Comparison of ENCODE assay signal across 41 mouse cellular contexts in genomic region chr5:3644621-3645020, GRCm38 (mm10). TPM values are rescaled to one million over a fixed set of nuclear protein-coding genes. Genes with fewer than 3 reads are reported as not detected.
"Had no signal": no experiment of that assay in that cellular context is flagged by ENCODE, and none has a peak within 500 bp of the region (broad histone marks: within the 10 kb centered on the region; RNA-seq: fewer than 3 reads in every experiment).

No protein-coding gene starts in this region.

- H3K27me3 ChIP-seq: heart, embryonic 12.5 days; hindbrain, embryonic 13.5 days; hindbrain, embryonic 15.5 days; kidney, embryonic 15.5 days; limb, embryonic 13.5 days; limb, embryonic 15.5 days; liver, embryonic 12.5 days had no signal

- H3K27ac ChIP-seq: heart, adult 2 months; hindbrain, embryonic 13.5 days; hindbrain, embryonic 15.5 days; hindbrain, postnatal 0 days; kidney, embryonic 15.5 days; kidney, postnatal 0 days; limb, embryonic 13.5 days; limb, embryonic 15.5 days; liver, embryonic 12.5 days; liver, embryonic 14.5 days had no signal

- DNase-seq: gastrocnemius, postnatal 14 days; gastrocnemius, postnatal 36 days; heart, adult 2 months; heart, postnatal 10 days; heart, postnatal 36 days; kidney, adult 11 months; kidney, adult 2 months; kidney, adult 9 months; kidney, postnatal 14 days; kidney, postnatal 36 days; layer of hippocampus, adult 9-11 months; layer of hippocampus, postnatal 36 days; left cerebral cortex, postnatal 4 days had no signal

- H3K9me3 ChIP-seq: heart, embryonic 12.5 days; hindbrain, embryonic 13.5 days; hindbrain, embryonic 15.5 days; kidney, embryonic 15.5 days; limb, embryonic 13.5 days; limb, embryonic 15.5 days; liver, embryonic 12.5 days had no signal

- H3K4me3 ChIP-seq: heart, adult 2 months; heart, embryonic 12.5 days; hindbrain, embryonic 13.5 days; hindbrain, embryonic 15.5 days; kidney, embryonic 15.5 days; limb, embryonic 13.5 days; limb, embryonic 15.5 days; liver, embryonic 12.5 days had no signal

RNA-seq across cellular contexts. Expression of gene Tmbim7, which starts 6.4 kb away (rescaled TPM):
- total RNA-seq: gastrocnemius, adult 18-20 months; gastrocnemius, adult 8-10 months; gastrocnemius, postnatal 14 days; gastrocnemius, postnatal 36 days; heart, adult 2 months; heart, postnatal 10 days; heart, postnatal 36 days; hematopoietic stem cell, adult 5-6 weeks; hindbrain, postnatal 0 days; layer of hippocampus, adult 18-20 months; layer of hippocampus, adult 8-10 months; layer of hippocampus, postnatal 14 days; layer of hippocampus, postnatal 36 days; left cerebral cortex, adult 18-20 months; left cerebral cortex, adult 8-10 months; left cerebral cortex, postnatal 10 days; left cerebral cortex, postnatal 25 days; left cerebral cortex, postnatal 4 days; liver, adult 2 months had no signal
- polyA plus RNA-seq: heart, embryonic 12.5 days; heart, embryonic 14.5 days; heart, embryonic 16.5 days; hindbrain, embryonic 11.5 days; hindbrain, embryonic 13.5 days; hindbrain, embryonic 15.5 days; hindbrain, postnatal 0 days; intestine, embryonic 14.5 days; intestine, embryonic 16.5 days; kidney, adult 2 months; kidney, embryonic 15.5 days; kidney, postnatal 0 days; large intestine, adult 2 months; limb, embryonic 11.5 days; limb, embryonic 13.5 days; limb, embryonic 15.5 days; liver, adult 2 months; liver, embryonic 12.5 days; liver, embryonic 14.5 days had no signal
